Mouse (Mus musculus) kidney, postnatal 10 days (tissue): ENCODE measurements around the gene Ptprc.
A peak's percentile ranks its signal among the peaks of the same experiment; 100 is the strongest.

Source experiments
- DNase-seq: peaks from one replicate; pipeline ENCODE4 v3.0.0; 2021; ENCODE audit warnings: mixed read lengths

The Ptprc gene

DNA sequence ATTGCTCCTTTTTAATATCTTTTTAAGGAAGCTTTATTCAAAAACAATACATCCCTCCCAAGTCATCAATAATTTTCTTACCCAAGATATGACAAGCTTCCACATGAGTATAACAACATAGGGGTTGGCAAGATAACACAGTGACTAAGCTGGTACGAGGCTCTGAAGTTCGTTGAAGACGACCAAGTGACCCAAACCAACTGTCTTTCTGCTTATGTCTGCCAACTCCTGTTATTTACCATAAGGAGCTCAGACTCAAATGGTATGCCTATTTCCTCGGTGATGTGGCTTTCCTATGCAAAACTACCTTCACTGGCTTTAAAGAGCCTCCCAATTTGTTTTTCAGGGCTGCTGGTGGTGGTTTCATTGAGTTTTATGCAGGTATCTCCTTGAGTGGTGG is at the start of gene Ptprc:
Gene Ptprc (minus strand): TSS at position 215 of the 400 bp plus-strand sequence.
- no peak for DNase-seq

DNA sequence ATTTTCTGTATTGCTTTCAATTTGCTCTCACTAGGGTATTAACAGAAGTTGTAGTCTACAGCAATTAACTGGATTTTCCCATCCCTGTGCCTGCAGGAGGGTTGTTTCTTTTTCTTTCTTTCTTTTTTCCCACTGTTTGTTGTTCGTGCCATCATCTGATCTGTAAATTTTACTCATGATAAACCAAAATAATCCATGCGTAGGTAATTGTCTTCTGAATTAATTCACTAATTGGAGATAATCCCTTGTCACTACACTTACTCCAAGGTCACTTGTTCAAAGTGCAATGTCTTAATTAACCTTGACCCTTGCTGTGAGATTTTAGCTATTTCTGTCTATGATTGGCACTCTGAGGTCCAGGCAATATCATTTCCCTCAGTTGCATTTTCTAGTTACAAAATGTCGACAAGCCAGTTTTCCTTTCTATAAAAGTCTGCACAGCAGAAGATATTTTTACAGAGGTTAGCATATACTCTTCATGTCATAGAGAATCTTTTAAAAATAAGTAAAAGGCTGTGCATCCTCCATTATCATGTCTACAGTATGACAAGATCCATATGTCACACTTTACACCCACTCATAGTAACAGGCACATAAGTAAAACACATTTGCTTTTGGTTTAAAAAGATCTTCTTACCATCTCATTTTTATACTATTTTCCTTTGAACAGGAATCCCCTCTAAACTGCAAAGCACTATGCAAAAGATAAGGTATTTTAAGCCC is 39.4 kb upstream of the Ptprc start:
- no peak for DNase-seq

- no peak for DNase-seq
Observed at GRCm38 (mm10) chr1:138210387-138211024, 35.0 kb upstream of the Ptprc start.

- DNase-seq: no peak
Observed at GRCm38 (mm10) chr1:138209751-138210150, 34.2 kb upstream of the Ptprc start.

DNA sequence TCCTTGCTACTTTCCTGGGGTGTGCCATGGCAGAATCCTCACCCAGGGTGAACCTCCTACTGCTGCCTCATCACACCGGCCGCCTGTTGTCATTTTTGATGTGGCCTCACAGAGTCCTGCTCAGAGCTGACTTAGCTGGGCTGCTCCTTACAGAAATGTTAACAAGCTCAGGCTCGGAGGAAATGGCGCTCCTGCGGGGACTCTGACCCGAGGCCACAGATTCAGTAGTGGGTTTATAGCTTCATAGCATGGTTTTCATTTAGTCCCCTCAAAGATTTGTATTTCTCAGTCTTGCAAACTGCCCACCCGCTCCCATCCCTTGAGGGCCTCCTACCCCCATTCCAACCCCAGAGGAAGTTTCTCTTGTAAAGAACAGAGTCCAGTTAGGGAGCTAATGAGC is 30.5 kb upstream of the Ptprc start:
- DNase-seq: no peak

- peak; percentile 5 for DNase-seq
Observed at GRCm38 (mm10) chr1:138191689-138192508, 16.4 kb upstream of the Ptprc start.

DNA sequence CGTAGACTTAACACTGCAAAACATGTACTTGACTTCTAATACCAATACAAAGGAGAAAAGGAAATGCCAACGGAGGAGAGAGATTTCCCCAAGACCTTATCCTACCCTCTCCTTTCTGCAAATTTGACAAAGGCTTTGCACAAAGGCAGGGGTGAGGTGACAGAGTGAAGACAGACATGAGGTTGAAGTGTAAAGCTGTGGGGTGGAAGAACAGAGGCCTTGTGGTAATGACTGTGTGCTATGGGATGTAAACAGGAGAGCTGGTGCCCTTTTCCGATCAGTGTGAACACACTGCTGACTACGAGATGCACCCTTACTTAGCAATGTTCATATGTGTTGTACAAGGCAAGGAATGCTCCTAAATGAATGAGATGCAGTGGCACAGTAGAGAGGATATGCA is 12.6 kb upstream of the Ptprc start:
- no peak for DNase-seq

DNA sequence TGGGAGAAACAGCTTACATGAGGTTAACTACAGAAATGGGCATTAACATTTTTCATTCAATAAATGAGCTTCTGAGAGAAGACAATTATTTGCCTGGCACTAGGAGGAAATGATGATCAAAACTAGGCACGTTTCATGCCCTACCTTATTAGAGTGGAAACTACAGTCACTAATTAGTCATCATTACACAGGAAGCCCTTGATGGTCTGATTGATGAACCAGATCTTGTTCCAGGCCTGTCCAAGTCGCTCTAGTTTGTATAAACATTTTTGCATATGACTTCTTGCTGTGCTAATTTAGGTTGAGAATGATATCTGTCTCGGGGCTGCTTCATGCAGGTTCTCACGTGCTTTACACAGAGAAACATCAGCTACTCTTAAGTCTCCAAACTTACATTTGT is 10.4 kb upstream of the Ptprc start:
- no peak for DNase-seq

DNA sequence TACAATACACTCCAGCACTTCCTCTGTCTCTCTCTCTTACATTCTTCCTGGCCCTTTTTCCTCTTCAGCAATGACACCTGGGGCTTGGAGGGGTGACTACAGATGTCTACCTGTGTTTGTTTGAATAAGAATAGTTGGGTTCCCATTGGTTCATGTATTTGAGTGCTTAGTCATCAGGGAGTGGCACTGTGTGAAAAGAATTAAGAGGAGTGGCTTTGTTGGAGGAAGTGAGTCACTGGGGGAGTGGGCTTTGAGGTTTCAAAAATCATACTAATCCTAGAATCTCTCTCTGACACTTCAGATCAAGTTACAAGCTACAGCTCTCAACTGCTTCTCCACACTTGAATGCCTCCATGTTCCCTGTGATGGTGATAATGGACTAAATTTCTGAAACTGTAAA is 4.6 kb upstream of the Ptprc start:
- DNase-seq: no peak

DNA sequence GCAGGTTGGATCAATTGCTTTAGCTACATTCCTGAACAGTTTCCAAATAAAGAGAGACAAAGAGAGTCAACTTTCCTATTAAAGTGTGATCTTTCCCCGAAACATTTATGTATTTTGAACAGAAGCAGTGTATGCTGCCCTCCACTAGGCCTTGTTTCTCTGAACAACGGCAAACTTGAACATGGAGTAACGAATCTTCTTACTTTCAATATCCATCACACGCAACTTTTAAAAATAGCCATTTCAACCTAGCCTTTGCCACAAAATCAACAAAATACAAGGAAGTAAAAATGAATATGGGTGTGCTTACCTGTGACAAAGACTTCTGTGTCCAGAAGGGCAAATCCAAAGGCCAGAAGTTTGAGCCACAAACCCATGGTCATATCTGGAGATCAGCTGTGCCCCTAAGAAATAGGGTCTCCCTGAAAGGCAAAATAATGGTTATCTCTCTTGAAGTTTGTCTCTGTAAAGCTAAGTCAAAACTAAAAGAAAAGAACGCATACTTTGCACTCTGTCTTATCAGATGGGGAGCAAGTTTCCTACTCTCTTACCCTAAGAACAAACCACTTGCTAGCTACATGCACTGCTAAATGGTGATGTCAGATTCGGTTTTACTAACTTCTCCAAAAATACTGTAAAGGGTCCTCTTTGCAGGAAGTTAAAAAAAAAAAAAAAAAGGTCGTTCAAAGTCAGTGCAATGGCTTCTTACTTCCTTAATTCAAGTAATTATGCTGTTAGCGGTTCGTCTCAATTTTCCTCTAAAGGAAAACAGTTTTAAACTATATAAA is 609 bp downstream of the Ptprc start:
- DNase-seq: no peak

- DNase-seq: no peak
Observed at GRCm38 (mm10) chr1:138174143-138174542, 1.4 kb downstream of the Ptprc start.

DNA sequence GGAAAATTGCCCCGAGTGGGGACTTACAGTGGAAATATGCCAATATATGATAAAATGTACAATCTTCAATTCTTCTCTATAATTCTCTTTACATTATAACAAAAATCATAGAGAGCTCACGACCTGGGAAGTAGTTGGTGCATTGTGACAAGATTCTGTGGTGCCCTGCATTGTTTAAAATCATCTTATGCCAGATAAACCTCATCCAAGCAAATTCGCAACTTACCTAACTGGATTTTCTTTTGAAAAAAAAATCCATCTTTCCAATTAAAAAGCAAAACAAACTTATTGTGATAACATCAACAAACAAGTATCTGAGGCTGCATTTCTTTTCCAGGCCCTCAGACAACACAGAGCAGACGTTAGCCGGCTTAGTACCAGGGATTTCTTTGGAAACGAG is 1.8 kb downstream of the Ptprc start:
- DNase-seq: no peak

DNA sequence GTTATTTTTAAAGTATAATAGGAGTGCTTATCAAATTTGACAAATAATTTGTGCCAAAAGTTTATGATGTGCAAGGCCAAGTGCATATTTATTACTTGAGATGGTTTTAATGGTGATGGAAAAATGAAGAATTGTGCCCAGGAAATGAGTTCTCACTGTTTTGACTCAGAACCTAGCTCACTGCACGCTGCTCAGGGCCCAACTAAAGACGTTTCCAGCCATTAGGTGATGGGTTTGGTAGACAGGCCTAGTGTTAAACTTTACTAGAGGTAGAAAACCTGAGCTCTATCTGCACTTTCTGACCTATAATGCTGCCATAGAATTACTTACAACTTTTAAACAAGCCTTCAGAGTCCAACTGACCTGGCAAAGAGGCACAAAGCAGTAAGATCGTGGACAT is 3.0 kb downstream of the Ptprc start:
- no peak for DNase-seq

GRCm38 (mm10) chr1:138172096-138172495 is 3.4 kb downstream of the Ptprc start:
- no peak for DNase-seq

DNA sequence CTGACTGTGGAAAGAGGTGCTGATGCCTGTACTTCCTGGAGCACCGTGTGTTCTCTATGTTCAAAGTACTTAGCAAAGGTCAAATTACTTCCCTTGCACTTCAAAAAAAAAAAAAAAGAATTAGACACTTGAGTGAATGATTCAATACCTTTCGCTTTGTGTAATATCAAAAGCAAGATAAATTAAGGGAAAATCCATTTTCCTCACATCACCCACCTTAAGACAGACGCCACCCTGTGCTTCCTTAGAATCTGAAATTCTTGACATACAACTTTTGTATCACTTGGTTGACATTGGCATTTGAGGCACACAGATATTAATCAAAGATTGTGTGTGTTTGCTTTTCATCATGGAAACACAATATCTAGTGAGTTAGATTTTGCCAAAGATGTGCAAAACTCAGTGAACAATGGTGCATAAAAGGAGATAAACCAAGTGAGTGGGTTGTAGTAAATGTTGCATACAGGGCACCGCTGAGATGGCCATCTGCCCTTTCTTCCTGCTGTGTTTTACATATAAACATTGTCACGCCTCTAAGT is 9.2 kb downstream of the Ptprc start:
- no peak for DNase-seq

DNA sequence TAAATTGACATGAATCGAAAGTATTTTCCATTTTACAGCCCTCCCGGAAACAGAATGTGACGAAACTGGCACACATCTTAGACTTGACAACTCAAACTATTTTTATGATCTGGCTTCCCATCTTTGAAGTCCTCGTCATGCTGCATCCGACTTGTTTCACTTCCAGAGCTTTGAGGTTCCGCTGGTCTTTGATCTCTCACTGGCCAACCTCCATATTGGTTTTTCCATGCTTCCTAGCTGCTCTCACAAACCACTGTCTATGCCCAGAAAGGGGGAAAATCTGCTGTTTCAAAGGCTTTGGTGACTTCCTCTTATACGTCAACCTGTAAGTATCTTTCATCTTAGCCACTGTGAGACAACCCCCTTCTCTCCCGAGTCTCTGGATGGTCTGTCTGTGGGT is 12.9 kb downstream of the Ptprc start:
- DNase-seq: no peak

- DNase-seq: no peak
Observed at GRCm38 (mm10) chr1:138158921-138159320, 16.6 kb downstream of the Ptprc start.

GRCm38 (mm10) chr1:138158236-138158635 is 17.3 kb downstream of the Ptprc start:
- DNase-seq: no peak

DNA sequence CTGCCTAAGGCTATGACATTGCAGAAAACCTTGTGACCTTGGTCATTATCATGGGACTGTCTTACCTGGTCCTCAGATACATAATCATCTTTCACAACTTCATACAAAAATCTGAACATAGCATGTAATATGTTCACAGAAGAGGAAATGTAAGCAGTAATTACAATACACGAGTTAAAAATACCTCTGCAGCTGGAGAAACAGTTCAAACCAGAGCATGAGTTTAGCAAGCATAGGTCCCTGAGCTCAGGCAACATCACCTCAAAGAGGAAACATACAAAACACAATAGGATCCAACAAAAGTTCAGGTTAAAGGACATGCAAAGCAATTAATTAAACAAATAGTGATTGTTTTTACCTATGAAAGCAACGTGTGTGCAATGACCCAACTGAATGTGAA is 17.8 kb downstream of the Ptprc start:
- no peak for DNase-seq

DNA sequence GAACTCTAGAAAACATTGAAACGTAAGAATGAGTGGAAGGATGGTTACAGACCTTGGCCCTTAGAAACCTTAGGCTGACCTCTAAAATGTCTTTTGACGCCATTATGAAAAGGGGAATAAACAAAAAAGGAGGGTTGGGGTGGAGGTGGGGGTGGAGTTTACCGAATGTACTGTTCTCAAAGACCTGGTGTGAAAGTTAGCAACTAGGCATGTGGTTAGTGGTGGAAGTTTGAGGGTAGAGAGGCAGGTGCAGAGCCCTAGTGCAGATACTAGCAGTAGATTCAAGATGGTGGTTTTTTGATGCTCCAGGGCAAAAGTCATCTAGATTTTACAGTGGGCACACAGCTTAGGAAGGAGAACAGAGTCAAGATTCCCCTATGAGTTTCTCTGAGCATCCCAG is 18.5 kb downstream of the Ptprc start:
- DNase-seq: no peak

GRCm38 (mm10) chr1:138154185-138154785 is 21.2 kb downstream of the Ptprc start:
- no peak for DNase-seq

- DNase-seq: no peak
Observed at GRCm38 (mm10) chr1:138153126-138153525, 22.4 kb downstream of the Ptprc start.
